Mouse (Mus musculus) kidney, postnatal 0 days (tissue): Measurements from ENCODE around the gene E330021D16Rik. TPM values are rescaled to one million over a fixed set of nuclear protein-coding genes. Genes with fewer than 3 reads are reported as not detected.

Experiments
- ATAC-seq: fragments of 200-750 bp; cut with Nextera tagmentation; replicated peaks from 2 replicates; pipeline ENCODE4 v1.8.0; 2017; ENCODE audit warnings: low read depth, moderate number of reproducible peaks, moderate TSS enrichment, moderate library complexity; ENCODE audit not compliant: low FRiP score
- DNase-seq: peaks from one replicate; pipeline ENCODE4 v3.0.0-alpha.2; 2016; ENCODE audit warnings: low spot score
- H3K27ac ChIP-seq: fragments of 300-500 bp; sonication (generic); 2 replicates; pipeline ENCODE4 v1.5.1; 2014; ENCODE audit warnings: mild to moderate bottlenecking
- H3K27me3 ChIP-seq: fragments of 300-500 bp; sonication (generic); 2 replicates; pipeline ENCODE4 v1.6.1; 2014; ENCODE audit warnings: low read length, mixed read lengths; ENCODE audit not compliant: insufficient read depth
- H3K36me3 ChIP-seq: fragments of 300-500 bp; sonication (generic); 2 replicates; pipeline ENCODE4 v1.6.1; 2014; ENCODE audit warnings: low read length, mixed read lengths; ENCODE audit not compliant: insufficient read depth
- H3K4me1 ChIP-seq: fragments of 300-500 bp; sonication (generic); replicated peaks from 2 replicates; pipeline ENCODE4 v1.6.1; 2014; ENCODE audit warnings: antibody characterized with exemption, low read length, mixed read lengths; ENCODE audit not compliant: insufficient read depth
- H3K4me2 ChIP-seq: fragments of 300-500 bp; sonication (generic); 2 replicates; pipeline ENCODE4 v1.6.1; 2014; ENCODE audit warnings: mild to moderate bottlenecking, low read length, moderate library complexity, mixed read lengths
- H3K4me3 ChIP-seq: fragments of 300-500 bp; sonication (generic); replicated peaks from 2 replicates; pipeline ENCODE4 v1.5.1; 2014; ENCODE audit warnings: low read depth, low read length
- H3K9ac ChIP-seq: fragments of 300-500 bp; sonication (generic); 2 replicates; pipeline ENCODE4 v1.6.1; 2014; ENCODE audit warnings: low read depth, low read length
- H3K9me3 ChIP-seq: fragments of 300-500 bp; sonication (generic); replicated peaks from 2 replicates; pipeline ENCODE4 v1.6.1; 2016; ENCODE audit warnings: low read length, inconsistent platforms, mixed read lengths
- CTCF ChIP-seq: IDR thresholded peaks from 2 replicates; pipeline ENCODE4 v1.5.1; 2016; ENCODE audit warnings: antibody characterized with exemption, low read depth, mild to moderate bottlenecking, moderate library complexity
- WGBS: fragments of 180-500 bp; shearing (Covaris S2); extraction: QIAGEN DNeasy Blood & Tissue Kit; methylation state at CpG from one replicate; pipeline ENCODE4 v1.1.7; 2014; 5-methylcytosine and 5-hydroxymethylcytosine counted together
- polyA plus RNA-seq: library from polyadenylated mRNA; unstranded; fragments of >200 nt; fragmentation: Nextera tagmentation; extraction: Ambion mirVana; gene quantifications from 2 replicates; pipeline ENCODE4 v1.2.1, GENCODE M21; 2015

The E330021D16Rik gene
- polyA plus RNA-seq, 1 experiment from 2014 or later: 4.2 TPM

- no peaks in the 10 kb centered on the region for H3K9me3 ChIP-seq
- H3K27ac ChIP-seq: no peak overlapping the region
- 33% methylated on average over 11 of the region's 11 CpGs for WGBS
- H3K36me3 ChIP-seq: no peaks in the 10 kb centered on the region
- no peak overlapping the region for H3K9ac ChIP-seq
- TF ChIP-seq CTCF: peak; percentile 97
- H3K27me3 ChIP-seq: no peaks in the 10 kb centered on the region
- no peak overlapping the region for H3K4me2 ChIP-seq
- no peak overlapping the region for H3K4me3 ChIP-seq
- peak; percentile 88 for DNase-seq
- no peak; the same call in 1 of the 2 replicates for ATAC-seq
- no peaks in the 10 kb centered on the region for H3K4me1 ChIP-seq
These were observed 61.8 kb downstream of the E330021D16Rik start for GRCm38 (mm10) chr6:136353399-136354184.

Other genes with a start within 250 kb of the E330021D16Rik start
- gene Grin2b, start 242.1 kb downstream of the E330021D16Rik start, polyA plus RNA-seq: 0.05 and 0.72 TPM in 2 replicates
- gene Gm8994, start 88.0 kb downstream of the E330021D16Rik start, polyA plus RNA-seq: not detected in 2 replicates
- gene Atf7ip, start 90.6 kb upstream of the E330021D16Rik start, polyA plus RNA-seq: 17.9 and 20.2 TPM in 2 replicates
- gene Plbd1, start 246.4 kb upstream of the E330021D16Rik start, polyA plus RNA-seq: 5.2 and 7.0 TPM in 2 replicates